Mouse (Mus musculus): ENCODE results near the gene Gm45713.
"Not testable (repeated sequence)": the region's sequence is repeated elsewhere in the genome, so short reads cannot be mapped to it uniquely, and the experiment has no call there.

Gene Gm45713

GRCm38 (mm10) chr7:45135993-45136567 lies at the start of gene Gm45713, which contains the start of gene Flt3l:
Gm45713 (minus strand) TSS chr7:45136231.
Flt3l (minus strand) TSS chr7:45136432.
- peak; percentile 92 for DNase-seq (ENCODE audit: inconsistent ontology term)

GRCm38 (mm10) chr7:45183672-45184071 lies 47.6 kb upstream of the Gm45713 start:
- DNase-seq (ENCODE audit: inconsistent ontology term): no peak

GRCm38 (mm10) chr7:45182606-45183005 lies 46.6 kb upstream of the Gm45713 start:
- peak; percentile 35 for DNase-seq (ENCODE audit: inconsistent ontology term)

- DNase-seq (ENCODE audit: inconsistent ontology term): peak; percentile 89
Measured at GRCm38 (mm10) chr7:45182199-45182601, 46.2 kb upstream of the Gm45713 start.

GRCm38 (mm10) chr7:45181540-45181939 lies 45.5 kb upstream of the Gm45713 start:
- no peak for DNase-seq (ENCODE audit: inconsistent ontology term)

- DNase-seq (ENCODE audit: inconsistent ontology term): no peak
Measured at GRCm38 (mm10) chr7:45180896-45181477, 45.0 kb upstream of the Gm45713 start, which contains the start of gene Pth2. Pth2 (plus strand) TSS chr7:45180995.

GRCm38 (mm10) chr7:45179469-45179868 lies 43.4 kb upstream of the Gm45713 start, which contains the start of gene Gfy:
Gfy (minus strand) TSS chr7:45179569.
- DNase-seq (ENCODE audit: inconsistent ontology term): no peak

- DNase-seq (ENCODE audit: inconsistent ontology term): no peak
Measured at GRCm38 (mm10) chr7:45178550-45178949, 42.5 kb upstream of the Gm45713 start.

GRCm38 (mm10) chr7:45176356-45176755 lies 40.3 kb upstream of the Gm45713 start:
- DNase-seq (ENCODE audit: inconsistent ontology term): no peak

GRCm38 (mm10) chr7:45175929-45176328 lies 39.9 kb upstream of the Gm45713 start:
- DNase-seq (ENCODE audit: inconsistent ontology term): no peak

GRCm38 (mm10) chr7:45175398-45175797 lies 39.4 kb upstream of the Gm45713 start:
- no peak for DNase-seq (ENCODE audit: inconsistent ontology term)

GRCm38 (mm10) chr7:45174567-45175280 lies 38.7 kb upstream of the Gm45713 start:
- no peak for DNase-seq (ENCODE audit: inconsistent ontology term)

GRCm38 (mm10) chr7:45173772-45174171 lies 37.7 kb upstream of the Gm45713 start:
- not testable (repeated sequence) for DNase-seq (ENCODE audit: inconsistent ontology term)

GRCm38 (mm10) chr7:45172974-45173373 lies 36.9 kb upstream of the Gm45713 start:
- DNase-seq (ENCODE audit: inconsistent ontology term): no peak

GRCm38 (mm10) chr7:45169495-45169894 lies 33.5 kb upstream of the Gm45713 start:
- DNase-seq (ENCODE audit: inconsistent ontology term): no peak

- no peak for DNase-seq (ENCODE audit: inconsistent ontology term)
Measured at GRCm38 (mm10) chr7:45168656-45169055, 32.6 kb upstream of the Gm45713 start.

- no peak for DNase-seq (ENCODE audit: inconsistent ontology term)
Measured at GRCm38 (mm10) chr7:45167761-45168445, 31.9 kb upstream of the Gm45713 start.

GRCm38 (mm10) chr7:45166950-45167401 lies 30.9 kb upstream of the Gm45713 start:
- no peak for DNase-seq (ENCODE audit: inconsistent ontology term)

- DNase-seq (ENCODE audit: inconsistent ontology term): no peak
Measured at GRCm38 (mm10) chr7:45165701-45166100, 29.7 kb upstream of the Gm45713 start.

GRCm38 (mm10) chr7:45164833-45165232 lies 28.8 kb upstream of the Gm45713 start:
- no peak for DNase-seq (ENCODE audit: inconsistent ontology term)

GRCm38 (mm10) chr7:45163735-45164490 lies 27.9 kb upstream of the Gm45713 start, which contains the start of gene Slc17a7:
Slc17a7 (plus strand) TSS chr7:45163949.
- DNase-seq (ENCODE audit: inconsistent ontology term): peak; percentile 46
